Mouse (Mus musculus) liver, adult 2 months (tissue): ENCODE measurements around the gene Tshb. TPM values are rescaled to one million over a fixed set of nuclear protein-coding genes. Genes with fewer than 3 reads are reported as not detected.

Experiments
- DNase-seq: peaks from one replicate; pipeline ENCODE4 v3.0.0-alpha.2; 2011; ENCODE audit warnings: low read depth, low spot score; ENCODE audit errors: extremely low read depth
- H3K27ac ChIP-seq: fragments of 200-500 bp; replicated peaks from 2 replicates; pipeline ENCODE4 v1.5.1; 2012; ENCODE audit warnings: low read depth, mild to moderate bottlenecking, control low read depth, inconsistent platforms, low read length; ENCODE audit not compliant: insufficient read depth
- H3K27me3 ChIP-seq: fragments of 200-500 bp; 2 replicates; pipeline ENCODE4 v1.6.1; 2012; ENCODE audit warnings: mild to moderate bottlenecking, moderate library complexity, low read length, inconsistent platforms; ENCODE audit not compliant: control insufficient read depth, insufficient read depth
- H3K36me3 ChIP-seq: fragments of 200-500 bp; 2 replicates; pipeline ENCODE4 v1.6.1; 2012; ENCODE audit warnings: low read length, inconsistent platforms; ENCODE audit not compliant: control insufficient read depth, insufficient read depth
- H3K4me1 ChIP-seq: fragments of 200-500 bp; 2 replicates; pipeline ENCODE4 v1.6.1; 2011; ENCODE audit warnings: low read length; ENCODE audit not compliant: control insufficient read depth, insufficient read depth
- H3K4me3 ChIP-seq: fragments of 200-500 bp; 2 replicates; pipeline ENCODE4 v1.5.1; 2011; ENCODE audit warnings: low read depth, mild to moderate bottlenecking, control low read depth, low read length, moderate library complexity; ENCODE audit not compliant: insufficient read depth
- H3K79me2 ChIP-seq: fragments of 200-500 bp; 2 replicates; pipeline ENCODE4 v1.6.1; 2012; ENCODE audit warnings: inconsistent platforms, mild to moderate bottlenecking, low read length, moderate library complexity; ENCODE audit not compliant: control insufficient read depth, insufficient read depth
- H3K9ac ChIP-seq: fragments of 200-500 bp; 2 replicates; pipeline ENCODE4 v1.6.1; 2012; ENCODE audit warnings: low read depth, mild to moderate bottlenecking, control low read depth, inconsistent platforms, low read length
- CTCF ChIP-seq: fragments of 200-500 bp; IDR thresholded peaks from 2 replicates; pipeline ENCODE4 v1.5.1; 2011; ENCODE audit warnings: low read depth, low read length, control low read depth
- POLR2A ChIP-seq: fragments of 200-500 bp; IDR thresholded peaks from 2 replicates; pipeline ENCODE4 v1.6.1; 2011; ENCODE audit warnings: low read length, control low read depth; ENCODE audit not compliant: insufficient read depth; ENCODE audit errors: extremely low read depth
- WGBS: fragments of 180-500 bp; shearing (Covaris S2); methylation state at CpG from one replicate; pipeline ENCODE4 v1.1.7; 2018; 5-methylcytosine and 5-hydroxymethylcytosine counted together
- polyA plus RNA-seq: library from polyadenylated mRNA; depleted of rRNA; stranded (reverse); fragments of >200 nt; gene quantifications from 2 replicates; pipeline ENCODE4 v1.2.3, GENCODE M21; 2012; rRNA removed
- total RNA-seq: library from RNA; depleted of rRNA; stranded (reverse); fragments of >200 nt; gene quantifications from 2 replicates; pipeline ENCODE4 v1.2.3, GENCODE M21; 2014; rRNA removed

Gene Tshb
- total and polyA plus RNA-seq, 2 experiments: not detected

DNA sequence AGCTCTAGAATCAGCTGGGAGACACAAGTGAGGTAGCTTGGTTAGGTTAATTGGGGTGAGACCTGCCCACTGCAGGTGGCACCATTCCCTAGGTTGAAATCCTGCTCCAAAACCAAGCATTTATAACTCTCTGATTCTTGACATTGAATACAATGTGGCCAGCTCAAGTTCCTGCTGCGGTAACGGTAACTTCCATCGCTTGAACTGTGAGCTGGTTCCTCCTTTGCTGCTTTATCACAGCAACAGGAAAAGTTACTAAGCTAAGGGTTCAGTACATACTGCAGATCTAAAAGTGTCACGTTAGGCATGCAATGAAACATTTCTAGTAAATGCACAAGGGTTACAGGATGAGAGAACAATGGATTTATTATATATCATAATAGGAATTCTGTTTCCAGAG is 49.9 kb downstream of the Tshb start:
- Histone ChIP-seq H3K27me3 (peaks cover 7% of the 10 kb centered on the region; the same call in 1 of the 2 replicates), H3K36me3 (no peaks in the 10 kb centered on the region), H3K9ac (no peak overlapping the region), H3K27ac (no peak overlapping the region), H3K4me1 (peaks cover 2% of the 10 kb centered on the region; the same call in 1 of the 2 replicates), H3K79me2 (no peaks in the 10 kb centered on the region), H3K4me3 (no peak overlapping the region)
- WGBS: 81% methylated on average over 4 of the region's 4 CpGs
- no peak for DNase-seq
- TF ChIP-seq CTCF (no peak), POLR2A (no peak)

DNA sequence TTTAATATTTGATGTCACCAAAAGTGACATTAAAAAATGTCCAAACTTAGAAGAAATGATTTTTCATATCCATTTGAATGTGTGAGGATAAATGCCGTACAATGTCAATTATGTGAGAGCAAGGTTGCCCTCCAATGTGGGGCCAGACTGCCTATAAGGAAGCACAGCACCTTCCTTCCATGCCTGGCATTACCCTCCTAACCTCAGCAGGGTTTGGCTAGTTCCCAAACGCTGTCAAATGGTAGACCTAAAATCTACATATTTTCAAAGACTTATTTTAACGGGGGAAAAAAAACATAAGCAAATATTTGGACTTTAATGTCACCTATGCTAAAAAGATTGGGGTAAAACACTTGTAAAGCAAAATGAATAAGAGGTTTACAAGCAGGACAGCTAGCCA is 51.4 kb downstream of the Tshb start:
- no peaks in the 10 kb centered on the region for H3K36me3 ChIP-seq
- TF ChIP-seq POLR2A (no peak), CTCF (no peak)
- no peak overlapping the region for H3K27ac ChIP-seq
- peaks cover 7% of the 10 kb centered on the region; the same call in 1 of the 2 replicates for H3K27me3 ChIP-seq
- no peak for DNase-seq
- no peak overlapping the region for H3K4me3 ChIP-seq
- H3K79me2 ChIP-seq: no peaks in the 10 kb centered on the region
- no peak overlapping the region for H3K9ac ChIP-seq
- peaks cover 2% of the 10 kb centered on the region; the same call in 1 of the 2 replicates for H3K4me1 ChIP-seq
- 73% methylated on average over 3 of the region's 3 CpGs for WGBS

GRCm38 (mm10) chr3:102729416-102729815 is 53.1 kb downstream of the Tshb start:
- Histone ChIP-seq H3K9ac (no peak overlapping the region), H3K79me2 (no peaks in the 10 kb centered on the region), H3K27me3 (no peaks in the 10 kb centered on the region), H3K4me3 (no peak overlapping the region), H3K27ac (no peak overlapping the region), H3K36me3 (no peaks in the 10 kb centered on the region), H3K4me1 (no peaks in the 10 kb centered on the region)
- whole genome bisulfite sequencing: 58% methylated on average over 5 of the region's 5 CpGs
- TF ChIP-seq POLR2A (no peak), CTCF (no peak)
- no peak for DNase-seq

Other genes starting within 250 kb of the Tshb start
- gene Tspan2, start 48.2 kb downstream of the Tshb start, total RNA-seq: 1.4 and 2.7 TPM in 2 replicates
- 0.34 and 0.36 TPM in 2 replicates for gene Tspan2, start 48.2 kb downstream of the Tshb start, polyA plus RNA-seq
- not detected in 2 replicates for gene Sycp1, start 153.4 kb upstream of the Tshb start, total RNA-seq
- gene Sycp1, start 153.4 kb upstream of the Tshb start, polyA plus RNA-seq: not detected in 2 replicates
- 2.6 and 3.0 TPM in 2 replicates for gene Nr1h5, start 181.4 kb upstream of the Tshb start, total RNA-seq
- gene Nr1h5, start 181.4 kb upstream of the Tshb start, polyA plus RNA-seq: 0.52 and 0.94 TPM in 2 replicates
- gene Sike1, start 213.0 kb upstream of the Tshb start, total RNA-seq: 7.7 and 7.9 TPM in 2 replicates
- 6.0 and 6.8 TPM in 2 replicates for gene Sike1, start 213.0 kb upstream of the Tshb start, polyA plus RNA-seq
- 210 and 237 TPM in 2 replicates for gene Csde1, start 237.7 kb upstream of the Tshb start, total RNA-seq
- 16.7 and 17.9 TPM in 2 replicates for gene Csde1, start 237.7 kb upstream of the Tshb start, polyA plus RNA-seq